Mouse (Mus musculus) heart, postnatal 4 days (tissue): ENCODE data around the gene Prss1. TPM values are rescaled to one million over a fixed set of nuclear protein-coding genes. Genes with fewer than 3 reads are reported as not detected.
"Not testable (repeated sequence)": the region's sequence is repeated elsewhere in the genome, so short reads cannot be mapped to it uniquely, and the experiment has no call there.

Experiments used
- DNase-seq: peaks from one replicate; pipeline ENCODE4 v3.0.0; 2021
- total RNA-seq, 2 experiments: library from RNA; stranded (reverse); gene quantifications; 2 replicates each; pipeline ENCODE4 v1.2.3; 2021

Prss1 gene
- not detected for total RNA-seq

- not testable (repeated sequence) for DNase-seq
Measured at GRCm38 (mm10) chr6:41458632-41459031, at the start of gene Prss1. Gene Prss1, plus strand, starts transcription at chr6:41458932.

GRCm38 (mm10) chr6:41442261-41442660, 16.5 kb upstream of the Prss1 start:
- DNase-seq: not testable (repeated sequence)

- not testable (repeated sequence) for DNase-seq
Measured at GRCm38 (mm10) chr6:41446045-41446444, 12.7 kb upstream of the Prss1 start, which contains the start of gene Gm10334. Gene Gm10334, minus strand, starts transcription at chr6:41446145.

GRCm38 (mm10) chr6:41499374-41499773, 40.6 kb downstream of the Prss1 start:
- DNase-seq: no peak

- DNase-seq: no peak
Measured at GRCm38 (mm10) chr6:41504915-41505314, 46.2 kb downstream of the Prss1 start.

- DNase-seq: no peak
Measured at GRCm38 (mm10) chr6:41505323-41505722, 46.6 kb downstream of the Prss1 start.

Other genes starting within 250 kb of the Prss1 start
- not detected for gene Try4, start 156.7 kb upstream of the Prss1 start, total RNA-seq
- not detected for gene Try5, start 142.1 kb upstream of the Prss1 start, total RNA-seq
- gene Try10, start 104.8 kb upstream of the Prss1 start, total RNA-seq: not detected
- not detected for gene Prss3, start 81.3 kb upstream of the Prss1 start, total RNA-seq
- not detected for gene Gm5771, start 66.6 kb upstream of the Prss1 start, total RNA-seq
- gene Gm10334, start 12.8 kb upstream of the Prss1 start, total RNA-seq: not detected
- not detected for gene Prss2, start 62.9 kb downstream of the Prss1 start, total RNA-seq
- gene Ephb6, start 146.6 kb downstream of the Prss1 start, total RNA-seq: 1 to 10 TPM; 2.3 to 3.1 TPM
- not detected for gene Trpv6, start 177.5 kb downstream of the Prss1 start, total RNA-seq
- gene Trpv5, start 221.8 kb downstream of the Prss1 start, total RNA-seq: not detected
- gene Llcfc1, start 225.5 kb downstream of the Prss1 start, total RNA-seq: not detected
- under 1 TPM; 0.41 TPM for gene Kel, start 245.4 kb downstream of the Prss1 start, total RNA-seq